Mouse (Mus musculus): ENCODE measurements around the gene Mfsd5. TPM values are rescaled to one million over a fixed set of nuclear protein-coding genes. Genes with fewer than 3 reads are reported as not detected.

The Mfsd5 gene
- total RNA-seq, 2 experiments from 2014 or later = 34.6 to 38.9 TPM

Other genes starting within 250 kb of the Mfsd5 start
- gene Eif4b, start 205.7 kb upstream of the Mfsd5 start, total RNA-seq (2021) = 100 to 1,000 TPM; 197 to 203 TPM
- 10 to 100 TPM; 13.8 to 18.2 TPM for gene Tns2, start 179.0 kb upstream of the Mfsd5 start, total RNA-seq (2021)
- gene Spryd3, start 143.2 kb upstream of the Mfsd5 start, total RNA-seq (2021) = 100 to 1,000 TPM; 156 to 165 TPM
- 10 to 100 TPM; 11.7 to 12.9 TPM for gene Igfbp6, start 135.1 kb upstream of the Mfsd5 start, total RNA-seq (2021)
- gene Soat2, start 128.9 kb upstream of the Mfsd5 start, total RNA-seq (2021) = under 1 TPM in 1 of 2 experiments, not detected in 1; 0.15 TPM
- 10 to 100 TPM; 66.1 to 71.8 TPM for gene Zfp740, start 76.2 kb upstream of the Mfsd5 start, total RNA-seq (2021)
- gene Csad, start 74.7 kb upstream of the Mfsd5 start, total RNA-seq (2021) = 10 to 100 TPM; 33.3 to 37.4 TPM
- 1 to 10 TPM in 1 of 2 experiments, under 1 TPM in 1; 0.76 to 1.9 TPM for gene Itgb7, start 47.5 kb upstream of the Mfsd5 start, total RNA-seq (2021)
- 10 to 100 TPM; 11.3 to 13.7 TPM for gene Rarg, start 21.9 kb upstream of the Mfsd5 start, total RNA-seq (2021)
- gene Gm9918, start 8.9 kb upstream of the Mfsd5 start, total RNA-seq (2021) = not detected
- gene Espl1, start 16.8 kb downstream of the Mfsd5 start, total RNA-seq (2021) = 1 to 10 TPM in 1 of 2 experiments, under 1 TPM in 1; 0.64 to 1.4 TPM
- 100 to 1,000 TPM; 469 to 474 TPM for gene Pfdn5, start 46.7 kb downstream of the Mfsd5 start, total RNA-seq (2021)
- gene Myg1, start 52.3 kb downstream of the Mfsd5 start, total RNA-seq (2021) = 10 to 100 TPM; 69.4 to 72.5 TPM
- gene Aaas, start 71.3 kb downstream of the Mfsd5 start, total RNA-seq (2021) = 10 to 100 TPM; 19.2 to 23.6 TPM
- under 1 TPM; 0.41 to 0.45 TPM for gene Sp7, start 87.7 kb downstream of the Mfsd5 start, total RNA-seq (2021)
- gene Sp1, start 126.7 kb downstream of the Mfsd5 start, total RNA-seq (2021) = 10 to 100 TPM; 25.7 to 26.3 TPM
- gene Amhr2, start 165.9 kb downstream of the Mfsd5 start, total RNA-seq (2021) = 1 to 10 TPM; 1.0 to 1.8 TPM
- gene Prr13, start 179.6 kb downstream of the Mfsd5 start, total RNA-seq (2021) = 10 to 100 TPM; 45.0 to 49.1 TPM
- gene Pcbp2, start 191.1 kb downstream of the Mfsd5 start, total RNA-seq (2021) = 100 to 1,000 TPM; 495 to 508 TPM
- gene Gm10337, start 224.3 kb downstream of the Mfsd5 start, total RNA-seq (2021) = not detected
- 10 to 100 TPM; 88.1 to 90.2 TPM for gene Map3k12, start 237.6 kb downstream of the Mfsd5 start, total RNA-seq (2021)
- 10 to 100 TPM; 27.6 to 27.7 TPM for gene Tarbp2, start 238.7 kb downstream of the Mfsd5 start, total RNA-seq (2021)
- 1 to 10 TPM; 2.4 to 2.6 TPM for gene Npff, start 245.5 kb downstream of the Mfsd5 start, total RNA-seq (2021)

All from layer of hippocampus, adult 18-20 months (tissue).